Mouse (Mus musculus) right cerebral cortex, postnatal 36 days (tissue): ENCODE measurements around the gene Taok1.
"Not testable (repeated sequence)": the region's sequence is repeated elsewhere in the genome, so short reads cannot be mapped to it uniquely, and the experiment has no call there.

Experiments used
- DNase-seq, 2 experiments: peaks; one replicate each; pipeline ENCODE4 v3.0.0; 2022; ENCODE audit warnings: low spot score in 2 of 2, mixed read lengths in 1 of 2

The Taok1 gene

DNA sequence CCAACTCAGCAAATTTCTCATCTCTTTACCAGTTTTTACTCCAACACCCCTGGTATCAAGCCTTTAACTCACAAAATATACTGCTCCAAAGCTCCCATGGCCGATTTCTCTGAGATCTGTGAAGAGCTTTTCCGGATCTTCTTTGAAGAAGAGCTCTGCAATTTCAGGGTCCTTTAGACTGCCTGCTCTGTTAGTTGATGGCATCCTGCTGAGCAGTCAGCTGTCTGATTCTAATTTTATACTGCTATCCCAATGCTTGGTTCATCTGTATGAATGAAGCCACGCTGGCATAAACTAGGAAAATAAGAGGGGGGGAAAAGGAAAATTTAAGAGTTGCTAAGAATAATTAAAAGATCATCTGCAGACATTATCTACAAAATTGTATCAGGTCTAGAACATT is 22.4 kb downstream of the Taok1 start:
- no peak for DNase-seq

GRCm38 (mm10) chr11:77545261-77545660 is 62.4 kb downstream of the Taok1 start:
- no peak for DNase-seq

DNA sequence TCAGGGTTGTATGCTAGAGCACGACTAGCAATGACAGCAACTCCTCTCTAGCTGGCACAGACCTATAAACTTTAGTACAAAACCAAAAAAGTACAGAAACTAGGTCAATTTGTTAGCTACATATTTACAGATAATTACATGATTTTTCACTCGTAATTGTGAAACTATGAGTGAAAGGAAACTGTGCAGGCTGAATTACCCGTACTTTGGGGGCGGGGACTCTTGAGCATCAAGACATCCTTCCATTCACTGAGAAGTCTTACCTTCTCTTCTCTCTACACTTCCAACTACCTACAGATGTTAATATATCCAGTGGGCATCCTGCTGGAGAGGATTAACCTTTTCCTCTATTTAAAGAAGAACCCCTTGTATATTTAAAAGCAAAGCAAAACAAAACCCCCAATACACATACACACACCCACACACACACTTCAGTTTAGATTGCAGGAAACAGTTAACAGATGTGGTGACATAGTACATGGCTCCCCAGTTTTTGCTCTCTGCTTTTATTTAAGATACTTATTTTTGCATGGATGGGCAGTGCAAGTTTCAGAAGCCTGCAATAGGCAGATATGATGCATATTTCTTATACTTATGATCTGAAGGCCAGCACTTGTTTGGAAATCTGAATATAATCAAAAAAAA is 75.3 kb downstream of the Taok1 start:
- no peak for DNase-seq

- no peak for DNase-seq
Measured at GRCm38 (mm10) chr11:77530862-77531261, 76.8 kb downstream of the Taok1 start.

DNA sequence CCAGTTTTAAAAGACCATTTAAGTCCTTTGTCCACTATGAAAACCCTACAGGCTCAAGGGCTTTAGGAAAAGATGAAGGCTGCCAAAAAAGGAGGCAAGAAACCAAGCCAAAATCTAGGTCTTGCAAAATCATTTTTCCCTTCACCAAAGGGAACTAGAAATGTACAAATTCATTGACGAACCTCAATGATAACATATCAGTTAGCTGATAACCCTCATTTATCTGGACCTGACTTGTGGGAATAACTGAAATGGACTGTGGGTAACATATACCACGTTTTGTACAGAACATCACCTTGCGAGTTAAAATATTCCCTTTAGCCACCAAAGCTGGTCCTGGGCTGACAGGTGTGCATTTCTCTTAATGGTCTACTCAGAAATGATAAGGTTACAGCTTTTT is 78.0 kb downstream of the Taok1 start:
- DNase-seq, result no peak

DNA sequence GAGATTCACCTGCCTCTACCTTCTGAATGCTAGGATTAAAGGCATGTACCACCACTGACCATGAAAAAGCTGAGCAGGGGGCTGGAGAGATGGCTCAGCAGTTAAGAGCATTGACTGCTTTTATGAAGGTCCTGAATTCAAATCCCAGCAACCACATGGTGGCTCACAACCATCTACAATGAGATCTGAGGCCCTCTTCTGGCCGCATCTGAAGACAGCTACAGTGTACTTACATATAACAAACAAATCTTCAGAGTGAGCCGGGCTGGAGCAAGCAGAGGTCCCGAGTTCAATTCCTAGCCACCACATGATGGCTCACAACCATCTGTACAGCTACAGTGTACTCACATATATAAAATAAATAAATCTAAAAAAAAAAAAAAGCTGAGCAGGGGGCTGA is 79.2 kb downstream of the Taok1 start:
- DNase-seq, result not testable (repeated sequence)

DNA sequence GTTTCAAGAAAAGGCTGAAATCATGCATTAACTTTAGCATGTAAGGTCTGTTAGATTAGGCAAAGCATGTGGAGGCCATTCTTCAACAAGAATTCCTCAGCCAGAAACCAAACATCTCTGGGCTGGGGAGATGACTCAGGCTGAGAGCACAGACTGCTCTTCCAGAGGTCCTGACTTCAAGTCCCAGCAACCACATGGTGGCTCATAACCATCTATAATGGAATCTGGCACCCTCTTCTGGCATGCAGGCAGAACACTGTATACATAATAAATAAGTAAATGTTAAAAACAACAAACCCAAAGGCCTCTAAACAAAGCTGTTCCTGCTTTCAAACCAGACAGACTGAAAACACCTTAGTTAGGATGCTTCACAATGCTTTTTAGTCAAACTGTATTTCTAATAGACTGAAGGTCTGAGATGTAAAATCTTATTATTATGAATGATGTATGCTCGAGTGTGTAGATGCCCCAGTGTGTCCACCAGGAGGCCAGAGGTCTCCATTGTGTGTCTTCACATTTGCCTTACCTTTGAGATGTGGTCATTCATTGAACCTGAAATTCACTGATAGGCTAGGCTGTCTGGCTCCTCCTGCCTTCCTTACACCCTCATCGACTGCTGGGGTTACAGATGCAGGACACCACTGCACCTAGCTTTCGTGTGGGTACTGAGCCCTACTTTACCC is 81.7 kb downstream of the Taok1 start:
- DNase-seq, result no peak

DNA sequence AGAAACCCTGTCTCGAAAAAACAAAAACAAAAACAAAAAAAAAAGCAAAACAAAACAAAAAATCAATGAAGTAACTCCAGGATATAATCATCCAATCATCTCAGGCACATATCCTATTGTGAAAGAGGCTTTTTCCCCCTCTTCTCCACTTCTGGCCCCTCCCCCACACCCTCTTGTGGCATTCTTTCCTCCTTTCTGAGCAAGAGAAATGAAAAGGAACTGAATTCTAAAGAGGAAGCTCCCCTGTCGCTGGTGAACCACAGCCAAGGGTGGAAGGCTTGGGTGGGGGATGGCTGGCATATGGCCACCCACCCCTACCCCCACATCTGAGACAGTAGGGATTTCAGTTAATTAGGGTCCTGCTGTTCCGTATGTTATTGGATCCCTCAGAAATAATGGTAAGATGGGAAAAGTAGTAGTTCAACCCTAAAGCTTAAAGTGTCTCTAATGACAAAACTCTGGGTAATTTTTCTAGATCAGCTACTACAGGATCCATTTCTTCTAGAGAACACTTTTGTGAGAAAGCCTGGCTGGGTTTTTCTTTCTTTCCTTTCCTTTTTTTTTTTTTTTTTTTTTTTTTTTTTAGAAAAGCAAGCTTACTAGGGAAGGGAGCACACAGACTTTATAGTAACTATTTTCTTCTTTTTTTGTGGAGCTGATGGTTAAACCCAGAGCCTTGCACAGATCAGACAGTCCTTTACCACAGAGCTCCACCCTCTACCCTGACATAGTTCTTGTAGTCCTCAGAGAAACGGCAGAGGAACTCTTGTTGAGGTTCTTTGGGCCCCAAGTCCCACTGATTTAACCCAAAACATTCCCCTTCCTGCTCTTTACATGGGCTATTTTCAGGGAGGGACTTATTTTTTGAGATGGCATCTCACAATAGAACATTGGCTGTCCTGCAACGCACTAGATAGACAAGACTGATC is 86.8 kb downstream of the Taok1 start:
- no peak for DNase-seq

GRCm38 (mm10) chr11:77519043-77519442 is 88.6 kb downstream of the Taok1 start, which contains the start of gene Gm10392:
TSS of gene Gm10392 (minus strand) at chr11:77519198.
- DNase-seq, result no peak

DNA sequence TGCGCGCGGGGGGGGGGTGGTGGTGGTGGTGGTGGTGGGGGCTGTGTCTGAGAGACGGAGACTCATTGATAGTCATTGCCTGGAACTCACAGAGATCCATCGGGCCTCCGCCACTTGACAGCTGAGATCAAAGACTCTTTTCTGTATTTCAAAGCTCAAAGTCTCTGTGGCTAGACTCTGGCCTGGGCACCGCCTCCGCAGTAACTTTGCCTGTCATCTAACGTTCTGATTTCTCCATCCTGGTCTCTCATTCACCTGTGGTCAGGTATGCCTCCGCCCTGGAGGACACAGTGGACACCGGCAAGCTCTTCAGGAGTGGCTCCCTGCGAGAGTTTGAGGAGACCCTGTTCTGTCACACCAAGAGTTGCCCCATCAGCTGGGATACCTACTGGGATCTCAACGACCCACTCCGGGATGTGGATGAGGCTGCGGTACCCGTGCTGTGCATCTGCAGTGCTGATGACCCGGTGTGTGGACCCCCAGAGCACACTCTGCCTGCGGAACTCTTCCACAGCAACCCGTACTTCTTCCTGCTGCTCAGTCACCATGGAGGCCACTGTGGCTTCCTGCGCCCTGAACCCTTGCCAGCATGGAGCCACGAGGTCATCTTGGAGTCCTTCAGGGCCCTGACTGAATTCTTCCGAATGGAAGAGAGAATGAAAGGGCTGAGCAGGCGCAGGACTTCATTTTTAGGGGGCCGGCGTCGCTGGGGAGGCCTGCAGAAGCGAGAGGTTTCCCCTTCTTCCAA is 89.4 kb downstream of the Taok1 start:
- DNase-seq, result no peak

DNA sequence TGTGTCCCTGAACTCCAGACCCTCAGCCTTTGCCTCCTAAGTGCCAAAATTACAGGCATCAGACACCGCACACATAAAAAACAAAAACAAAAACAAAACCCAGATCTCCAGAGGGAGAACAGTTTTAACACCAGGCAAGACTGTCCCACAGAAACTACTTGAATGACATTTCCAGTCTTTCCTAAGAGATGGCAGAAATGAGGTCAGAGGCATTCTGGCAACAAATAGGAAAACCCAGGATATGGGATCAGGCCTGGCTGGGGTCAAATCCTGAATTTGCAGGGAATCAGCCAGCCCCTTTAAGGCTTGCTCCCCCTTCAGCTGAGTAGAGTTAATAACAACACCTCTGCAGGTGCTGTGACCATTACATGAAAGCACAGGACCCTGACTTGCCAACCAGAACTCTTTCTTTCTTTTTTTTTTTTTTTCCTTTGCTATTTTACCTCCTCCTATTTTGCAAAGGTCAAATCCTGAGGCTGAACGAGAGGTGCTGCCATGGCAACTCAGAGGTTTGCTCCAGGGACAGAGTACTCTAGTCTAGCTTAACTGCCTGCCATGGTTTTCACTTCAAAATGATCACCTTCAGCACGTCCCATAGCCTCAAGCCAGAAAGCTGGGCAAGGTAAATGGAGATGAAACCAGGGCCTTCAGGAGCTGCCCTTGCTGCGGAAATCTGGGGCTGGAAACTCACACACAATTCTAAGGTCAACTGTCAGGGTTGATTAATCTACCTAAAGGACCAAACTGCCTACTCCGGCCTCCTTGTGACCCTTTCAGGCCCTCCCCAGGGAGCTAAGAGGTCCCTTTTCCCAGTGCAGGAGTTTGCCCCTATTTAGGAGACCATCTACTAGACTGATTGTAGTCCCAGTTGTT is 90.8 kb downstream of the Taok1 start:
- no peak for DNase-seq

- no peak for DNase-seq
Measured at GRCm38 (mm10) chr11:77515637-77516552, 91.7 kb downstream of the Taok1 start, which contains the start of gene Trp53i13. TSS of gene Trp53i13 (minus strand) at chr11:77515980.

- DNase-seq, result no peak
Measured at GRCm38 (mm10) chr11:77514832-77515636, 92.6 kb downstream of the Taok1 start, which contains the start of gene Abhd15. TSS of gene Abhd15 (plus strand) at chr11:77515121.

DNA sequence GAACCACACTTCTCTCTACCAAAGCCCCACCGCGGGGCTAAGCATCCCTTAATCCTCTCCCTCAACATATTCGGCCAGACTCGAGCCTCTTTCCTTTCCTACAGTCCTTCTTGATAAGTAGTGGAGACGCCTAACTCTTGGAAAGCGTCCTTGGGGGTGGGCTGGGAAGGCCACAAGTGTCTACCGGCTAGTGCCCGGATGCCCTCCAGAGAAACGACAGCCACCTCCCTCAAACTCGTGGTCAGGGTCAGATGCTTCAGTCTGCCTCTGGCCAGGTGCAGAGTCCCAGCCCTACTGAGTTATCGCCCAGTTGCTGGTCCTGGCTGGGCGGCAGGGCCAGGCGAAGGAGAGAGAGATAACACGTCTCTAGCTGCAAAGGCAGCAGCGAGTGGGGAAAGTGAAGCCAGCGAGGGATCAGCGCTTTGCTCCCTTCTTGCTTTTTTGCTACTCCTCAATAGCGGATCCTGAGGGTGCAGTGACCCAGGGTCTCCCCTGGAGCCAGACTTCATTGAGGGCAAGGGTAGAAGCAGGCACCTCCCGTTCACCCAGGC is 93.3 kb downstream of the Taok1 start:
- no peak for DNase-seq

- DNase-seq, result no peak
Measured at GRCm38 (mm10) chr11:77513811-77514170, 93.8 kb downstream of the Taok1 start.

DNA sequence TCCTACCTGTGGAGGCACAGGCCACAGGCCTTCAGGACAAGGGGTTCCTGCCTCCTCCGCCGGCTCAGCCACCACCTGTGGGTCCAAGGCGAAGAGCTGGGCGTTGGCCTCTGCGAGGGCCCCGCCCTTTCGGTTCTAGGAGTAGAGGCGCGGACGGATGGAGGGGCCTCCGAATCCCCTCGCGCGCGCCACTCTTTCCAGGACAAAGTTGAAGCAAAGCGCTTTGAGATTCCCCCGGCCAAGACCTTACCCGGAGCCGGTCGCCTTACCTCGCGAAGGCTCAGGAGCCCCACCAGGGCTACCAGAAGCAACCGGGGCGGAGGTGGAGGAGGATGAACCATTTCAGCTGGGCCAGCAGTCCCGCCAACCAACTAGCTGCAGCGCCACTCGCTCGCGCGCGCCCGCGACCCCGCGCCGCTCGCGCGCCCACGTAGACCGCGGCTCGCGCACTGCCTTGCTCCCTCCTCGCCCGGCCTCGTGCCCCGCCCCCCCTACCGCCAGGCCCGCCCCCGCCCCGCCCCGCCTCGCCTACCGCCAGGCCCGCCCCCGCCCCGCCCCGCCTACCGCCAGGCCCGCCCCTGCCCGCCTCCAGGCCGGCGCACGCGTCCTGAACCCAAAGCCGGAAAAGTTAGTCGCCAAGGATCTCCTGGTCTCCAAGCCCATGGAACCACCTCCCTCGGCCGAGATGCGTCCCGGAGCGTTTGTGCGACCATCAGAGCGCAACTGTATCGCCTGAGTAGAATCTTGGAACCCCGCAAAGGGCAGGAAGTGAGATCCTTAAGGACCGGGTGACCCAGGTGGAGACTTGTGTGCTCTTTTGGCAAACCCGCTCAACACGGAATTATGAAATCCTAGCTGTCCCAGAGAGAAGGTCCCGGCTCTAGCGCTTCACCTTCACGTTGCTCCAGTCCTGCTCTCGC is 94.5 kb downstream of the Taok1 start:
- DNase-seq, result no peak

- no peak for DNase-seq
Measured at GRCm38 (mm10) chr11:77511336-77511735, 96.3 kb downstream of the Taok1 start.
